Mouse (Mus musculus): Measurements from ENCODE around the gene Fbxl14. TPM values are rescaled to one million over a fixed set of nuclear protein-coding genes. Genes with fewer than 3 reads are reported as not detected.

Gene Fbxl14
- polyA plus RNA-seq, 1 experiment from 2014 or later: 3.4 TPM

DNA sequence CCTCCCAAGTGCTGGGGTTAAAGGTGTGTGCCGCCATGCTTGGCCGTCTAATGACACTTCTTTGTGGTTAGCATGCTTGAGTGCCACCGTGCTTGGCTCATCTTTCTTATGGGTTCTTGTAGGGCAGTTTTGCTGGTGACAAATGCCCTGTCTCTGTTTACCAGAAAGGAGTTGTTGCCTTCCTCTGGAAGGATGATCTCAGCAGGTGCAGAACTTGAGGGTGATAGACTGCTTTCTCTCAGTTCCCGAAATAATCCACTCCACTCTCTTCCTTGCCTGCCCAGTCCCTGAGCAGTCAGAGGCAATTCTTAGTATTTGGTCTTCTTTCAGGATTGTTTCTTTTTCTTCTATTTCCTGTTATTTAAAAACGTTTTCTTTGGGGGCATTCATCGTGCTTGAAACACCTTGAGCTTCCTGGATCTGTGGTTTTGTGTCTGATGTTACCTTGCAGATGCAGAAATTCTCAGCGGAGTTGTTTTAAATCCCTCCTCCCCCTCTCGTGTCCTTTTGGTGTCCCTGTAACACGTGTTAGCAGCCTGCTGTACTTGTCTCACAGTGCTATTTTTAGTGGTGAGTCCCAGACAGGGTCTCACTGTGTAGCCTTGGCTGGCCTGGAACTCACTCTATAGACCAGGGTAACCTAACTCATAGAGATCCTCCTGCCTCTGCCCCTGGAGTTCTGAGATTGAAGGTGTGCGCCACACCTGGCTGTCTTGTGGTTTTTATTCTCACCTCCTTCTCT is 29.3 kb downstream of the Fbxl14 start:
- Histone ChIP-seq H3K4me1 (peaks cover 10% of the 10 kb centered on the region; the same call in 1 of the 2 replicates), H3K27me3 (replicated peaks; ENCODE audit: low read depth, poor library complexity, severe bottlenecking) (no peaks in the 10 kb centered on the region), H3K27ac (replicated peaks) (no peak overlapping the region), H3K9me3 (no peaks in the 10 kb centered on the region), H3K4me3 (no peak overlapping the region), H3K36me3 (replicated peaks) (peaks cover 6% of the 10 kb centered on the region; the same call in 1 of the 2 replicates)
- no peak for DNase-seq (ENCODE audit: low spot score)
- 79% methylated on average over 10 of the region's 10 CpGs for WGBS

DNA sequence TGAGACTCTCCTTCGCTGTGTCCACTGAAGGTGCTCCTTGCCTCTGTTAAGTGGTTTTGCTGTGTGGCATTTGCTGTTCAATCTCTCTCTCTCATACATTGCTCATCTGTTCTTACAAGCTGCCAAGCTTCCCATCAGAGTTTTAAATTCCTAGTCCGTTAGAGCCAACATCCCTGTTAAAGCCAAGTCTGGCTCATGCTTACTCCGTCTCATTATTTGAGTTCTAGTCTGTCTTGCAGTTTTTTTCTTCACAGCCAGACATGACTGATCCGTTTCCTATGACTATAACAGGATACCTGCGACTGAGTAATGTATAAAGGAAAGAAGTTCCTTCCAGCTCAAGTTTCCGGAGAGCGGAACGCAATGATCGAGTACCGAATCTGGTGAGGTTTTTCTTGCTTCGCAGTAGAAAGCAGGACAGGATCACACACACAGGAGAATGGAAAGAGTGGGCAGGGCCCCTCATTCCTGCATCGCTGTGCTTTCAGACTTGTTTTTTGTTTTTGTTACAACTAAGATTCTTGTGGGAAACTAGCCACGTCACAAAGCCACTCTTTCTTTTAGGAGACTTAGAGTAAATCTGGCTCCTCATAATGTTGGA is 30.1 kb downstream of the Fbxl14 start:
- 92% methylated on average over 13 of the region's 13 CpGs for WGBS
- Histone ChIP-seq H3K27me3 (replicated peaks; ENCODE audit: low read depth, poor library complexity, severe bottlenecking) (no peaks in the 10 kb centered on the region), H3K36me3 (replicated peaks) (peaks cover 6% of the 10 kb centered on the region; the same call in 1 of the 2 replicates), H3K27ac (replicated peaks) (no peak overlapping the region), H3K4me3 (no peak overlapping the region), H3K9me3 (no peaks in the 10 kb centered on the region), H3K4me1 (peaks cover 13% of the 10 kb centered on the region; the same call in 1 of the 2 replicates)
- DNase-seq (ENCODE audit: low spot score): no peak

GRCm38 (mm10) chr6:119512701-119513100 is 33.2 kb downstream of the Fbxl14 start:
- no peak overlapping the region for H3K27ac ChIP-seq (replicated peaks)
- H3K4me1 ChIP-seq: 0 out of 2 replicates have a peak, but pooled peaks cover 8% of the 10 kb centered on the region
- H3K36me3 ChIP-seq (replicated peaks): peaks cover 17% of the 10 kb centered on the region
- H3K9me3 ChIP-seq: 0 out of 2 replicates have a peak, but pooled peaks cover 5% of the 10 kb centered on the region
- WGBS: 90% methylated on average over 11 of the region's 11 CpGs
- no peak overlapping the region for H3K4me3 ChIP-seq
- no peaks in the 10 kb centered on the region for H3K27me3 ChIP-seq (replicated peaks; ENCODE audit: low read depth, poor library complexity, severe bottlenecking)
- no peak for DNase-seq (ENCODE audit: low spot score)

DNA sequence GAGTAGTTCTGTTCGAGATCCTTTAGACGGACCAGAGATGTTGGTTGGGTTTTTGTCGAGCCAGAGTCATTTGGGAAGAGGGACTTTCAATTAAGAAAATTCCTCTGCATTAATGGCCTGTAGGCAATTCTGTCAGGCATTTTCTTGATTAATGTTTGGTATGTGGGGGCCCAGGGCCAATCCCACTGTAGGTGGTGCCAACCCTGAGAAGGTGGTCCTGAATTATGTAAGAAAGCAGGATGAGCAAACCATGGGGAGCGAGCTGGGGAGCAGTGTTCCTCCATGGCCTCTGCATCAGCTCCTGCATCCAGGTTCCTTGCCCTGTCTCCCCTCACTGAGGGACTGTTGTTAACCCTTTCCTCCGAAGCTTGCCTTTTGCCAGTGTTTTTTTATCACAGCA is 34.0 kb downstream of the Fbxl14 start:
- Histone ChIP-seq H3K27me3 (replicated peaks; ENCODE audit: low read depth, poor library complexity, severe bottlenecking) (no peaks in the 10 kb centered on the region), H3K4me3 (no peak overlapping the region), H3K27ac (replicated peaks) (no peak overlapping the region), H3K4me1 (0 out of 2 replicates have a peak, but pooled peaks cover 8% of the 10 kb centered on the region), H3K9me3 (0 out of 2 replicates have a peak, but pooled peaks cover 5% of the 10 kb centered on the region), H3K36me3 (replicated peaks) (peaks cover 17% of the 10 kb centered on the region)
- whole genome bisulfite sequencing: 87% methylated on average over 5 of the region's 5 CpGs
- no peak for DNase-seq (ENCODE audit: low spot score)

- no peaks in the 10 kb centered on the region for H3K27me3 ChIP-seq (replicated peaks; ENCODE audit: low read depth, poor library complexity, severe bottlenecking)
- H3K4me1 ChIP-seq: 0 out of 2 replicates have a peak, but pooled peaks cover 8% of the 10 kb centered on the region
- H3K4me3 ChIP-seq: no peak overlapping the region
- H3K9me3 ChIP-seq: 0 out of 2 replicates have a peak, but pooled peaks cover 5% of the 10 kb centered on the region
- 89% methylated on average over 7 of the region's 7 CpGs for WGBS
- H3K27ac ChIP-seq (replicated peaks): no peak overlapping the region
- no peak for DNase-seq (ENCODE audit: low spot score)
- peaks cover 13% of the 10 kb centered on the region for H3K36me3 ChIP-seq (replicated peaks)
Measured at GRCm38 (mm10) chr6:119514085-119514484, 34.6 kb downstream of the Fbxl14 start.

DNA sequence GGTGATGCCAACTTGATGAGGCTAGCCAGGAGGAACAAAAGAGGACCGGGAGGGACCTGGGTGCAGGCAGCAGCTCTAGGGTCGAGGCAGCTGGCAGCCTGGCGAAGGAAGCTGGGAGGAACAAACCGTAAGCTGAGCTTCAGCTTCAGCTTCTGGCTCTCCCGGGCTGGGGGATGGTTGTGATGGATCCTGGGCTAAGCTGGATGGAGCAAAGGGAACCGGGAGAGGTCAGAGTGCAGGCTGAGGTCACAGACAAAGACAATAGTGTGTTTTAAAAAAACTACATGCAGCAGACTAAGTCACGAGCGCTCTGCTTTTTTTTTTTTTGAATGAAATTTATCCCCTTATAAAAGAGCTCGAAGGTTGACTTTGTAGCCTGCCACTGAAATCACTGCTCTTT is 41.3 kb downstream of the Fbxl14 start:
- 0 out of 2 replicates have a peak, but pooled peaks cover 5% of the 10 kb centered on the region for H3K9me3 ChIP-seq
- peaks cover 31% of the 10 kb centered on the region for H3K4me1 ChIP-seq
- WGBS: 17% methylated on average over 9 of the region's 9 CpGs
- H3K27ac ChIP-seq (replicated peaks): no peak overlapping the region; the same call in 1 of the 2 replicates
- H3K36me3 ChIP-seq (replicated peaks): peaks cover 11% of the 10 kb centered on the region
- peak; percentile 46 for DNase-seq (ENCODE audit: low spot score)
- no peaks in the 10 kb centered on the region for H3K27me3 ChIP-seq (replicated peaks; ENCODE audit: low read depth, poor library complexity, severe bottlenecking)
- H3K4me3 ChIP-seq: no peak overlapping the region

DNA sequence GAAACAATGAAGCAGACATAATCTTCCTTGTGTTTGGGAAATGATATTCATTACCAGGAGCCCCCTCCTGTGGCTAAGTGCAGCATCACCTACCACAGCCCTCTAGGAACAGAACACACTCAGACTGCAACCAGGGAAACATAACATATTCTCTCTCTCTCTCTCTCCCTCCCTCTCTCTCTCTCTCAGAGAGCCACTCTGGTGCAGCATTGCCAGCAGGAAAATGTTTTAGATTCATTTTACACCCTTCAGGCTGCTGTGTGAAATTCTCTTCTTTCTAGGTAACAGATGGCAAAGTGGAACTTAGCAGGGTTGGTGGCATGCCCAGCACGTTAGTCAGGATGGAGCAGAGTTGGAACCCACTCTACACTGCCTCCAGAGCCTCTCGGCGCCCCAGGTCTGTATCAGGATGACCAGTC is 42.0 kb downstream of the Fbxl14 start:
- no peak overlapping the region for H3K4me3 ChIP-seq
- no peak for DNase-seq (ENCODE audit: low spot score)
- 0 out of 2 replicates have a peak, but pooled peaks cover 3% of the 10 kb centered on the region for H3K9me3 ChIP-seq
- no peaks in the 10 kb centered on the region for H3K27me3 ChIP-seq (replicated peaks; ENCODE audit: low read depth, poor library complexity, severe bottlenecking)
- H3K27ac ChIP-seq (replicated peaks): peak overlapping the region; percentile 21; the same call in 1 of the 2 replicates
- H3K36me3 ChIP-seq (replicated peaks): peaks cover 7% of the 10 kb centered on the region
- WGBS: 78% methylated on average over 3 of the region's 3 CpGs
- peaks cover 34% of the 10 kb centered on the region for H3K4me1 ChIP-seq

- Histone ChIP-seq H3K9me3 (no peaks in the 10 kb centered on the region), H3K4me3 (no peak overlapping the region), H3K27me3 (replicated peaks; ENCODE audit: low read depth, poor library complexity, severe bottlenecking) (no peaks in the 10 kb centered on the region), H3K27ac (replicated peaks) (peak overlapping the region; percentile 21; the same call in 1 of the 2 replicates), H3K36me3 (replicated peaks) (peaks cover 2% of the 10 kb centered on the region; the same call in 1 of the 2 replicates), H3K4me1 (peaks cover 36% of the 10 kb centered on the region)
- WGBS: 30% methylated on average over 3 of the region's 3 CpGs
- DNase-seq (ENCODE audit: low spot score): no peak
Measured at GRCm38 (mm10) chr6:119521931-119522391, 42.5 kb downstream of the Fbxl14 start.

DNA sequence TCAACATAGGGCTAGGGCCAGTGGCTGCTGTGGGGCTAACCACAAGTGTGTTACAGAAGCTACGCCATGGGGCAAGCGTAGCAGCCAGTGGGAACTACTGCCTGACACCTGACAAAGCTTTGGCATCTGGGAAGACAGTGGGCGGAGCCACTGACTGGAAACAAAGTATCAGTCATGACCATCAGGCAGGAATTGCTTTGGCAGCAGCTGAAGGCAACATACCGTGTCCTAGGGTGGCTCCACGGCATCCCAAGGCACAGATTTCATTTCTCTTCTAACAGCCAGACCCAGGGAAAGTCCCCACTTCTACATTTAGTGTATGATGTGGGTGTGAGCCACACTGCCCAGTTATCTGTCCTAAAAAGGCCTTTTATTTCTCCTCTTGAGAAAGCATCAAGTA is 47.0 kb downstream of the Fbxl14 start:
- H3K4me1 ChIP-seq: peaks cover 27% of the 10 kb centered on the region
- H3K27me3 ChIP-seq (replicated peaks; ENCODE audit: low read depth, poor library complexity, severe bottlenecking): no peaks in the 10 kb centered on the region
- no peaks in the 10 kb centered on the region for H3K9me3 ChIP-seq
- no peaks in the 10 kb centered on the region for H3K36me3 ChIP-seq (replicated peaks)
- DNase-seq (ENCODE audit: low spot score): no peak
- H3K27ac ChIP-seq (replicated peaks): no peak overlapping the region
- 77% methylated on average over 5 of the region's 5 CpGs for WGBS
- no peak overlapping the region for H3K4me3 ChIP-seq

GRCm38 (mm10) chr6:119529659-119530058 is 50.2 kb downstream of the Fbxl14 start:
- no peak for DNase-seq (ENCODE audit: low spot score)
- Histone ChIP-seq H3K9me3 (no peaks in the 10 kb centered on the region), H3K4me3 (no peak overlapping the region), H3K27me3 (replicated peaks; ENCODE audit: low read depth, poor library complexity, severe bottlenecking) (no peaks in the 10 kb centered on the region), H3K36me3 (replicated peaks) (no peaks in the 10 kb centered on the region), H3K4me1 (peaks cover 5% of the 10 kb centered on the region; the same call in 1 of the 2 replicates), H3K27ac (replicated peaks) (no peak overlapping the region)
- WGBS: 90% methylated on average over 3 of the region's 3 CpGs

Measured in embryonic facial prominence, embryonic 10.5 days (tissue).